Mouse (Mus musculus) 3134 (cell line): Measurements from ENCODE around the gene Ap5z1.

ENCODE experiments used
- DNase-seq: peaks from one replicate; pipeline ENCODE4 v3.0.0-alpha.2; 2011; ENCODE audit warnings: low spot score; ENCODE audit not compliant: insufficient read length; ENCODE audit errors: extremely low read depth

The Ap5z1 gene

DNA sequence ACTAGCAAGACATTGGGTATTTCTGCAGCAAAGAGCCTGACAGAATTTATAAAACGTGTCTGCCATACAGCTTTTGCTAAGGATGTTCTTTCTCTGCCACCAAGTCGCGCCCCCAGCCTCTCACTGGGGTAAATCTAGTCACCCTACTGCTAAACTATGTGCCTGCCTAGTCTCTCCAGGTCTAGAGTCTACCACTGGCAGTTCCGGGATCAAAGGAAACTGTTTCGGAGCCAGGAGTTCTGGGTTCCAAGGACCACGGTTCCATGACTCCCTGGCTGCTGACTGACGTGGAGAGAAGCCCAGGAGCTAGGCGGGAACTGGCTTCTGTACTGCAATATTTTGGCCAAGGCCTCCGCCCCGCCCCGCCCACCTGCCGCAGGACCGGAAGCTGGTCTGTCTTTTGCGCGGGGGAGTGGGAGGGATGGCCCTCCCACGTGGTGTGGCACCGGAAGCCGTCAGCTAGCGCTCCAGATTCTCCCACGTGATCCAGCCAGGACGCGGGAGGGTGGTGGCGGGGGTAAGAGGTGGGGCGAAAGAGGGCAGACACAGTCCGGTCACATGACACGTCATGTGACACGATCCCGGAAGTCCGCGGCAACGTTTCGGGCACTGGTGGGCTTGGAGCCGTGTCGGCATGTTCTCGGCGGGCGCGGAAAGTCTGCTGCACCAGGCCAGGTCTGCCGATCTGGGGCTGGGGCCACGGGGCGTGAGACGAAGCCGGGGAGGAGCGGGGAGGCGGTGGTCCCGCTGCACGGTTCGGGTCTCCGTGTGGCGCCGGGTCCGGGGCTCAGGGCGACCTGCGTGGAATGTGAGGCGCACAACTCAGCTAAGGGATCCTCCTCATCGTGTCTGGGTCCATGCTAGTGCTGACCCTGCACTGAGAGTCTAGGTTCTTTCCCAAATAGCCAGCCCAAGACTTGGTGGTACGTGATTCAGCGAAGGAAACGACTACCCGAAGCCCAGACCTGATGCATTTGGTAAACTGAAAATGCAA lies at the start of gene Ap5z1:
Gene Ap5z1, plus strand, starts transcription at position 484 of the 994 bp plus-strand sequence.
- peak; percentile 98 for DNase-seq

DNA sequence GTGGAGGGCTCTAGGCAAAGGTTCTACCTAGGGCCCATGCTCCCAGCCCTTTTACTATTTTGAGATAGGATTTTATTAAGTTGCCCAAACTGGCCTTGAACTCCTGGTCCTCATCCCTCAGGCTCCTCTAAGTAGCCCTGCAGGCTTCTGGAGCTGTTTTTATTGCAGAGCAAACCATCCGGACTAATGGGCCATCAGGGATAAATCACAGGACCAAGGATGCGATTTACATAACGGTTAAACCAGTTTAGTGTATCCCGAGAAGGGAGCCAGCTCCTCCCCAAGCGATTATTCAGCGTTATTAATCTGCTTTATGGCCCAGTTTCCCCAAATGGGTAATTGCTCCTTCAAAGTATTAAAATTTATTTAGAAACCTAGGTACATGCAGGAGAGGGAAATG lies 48.3 kb upstream of the Ap5z1 start:
- no peak for DNase-seq

DNA sequence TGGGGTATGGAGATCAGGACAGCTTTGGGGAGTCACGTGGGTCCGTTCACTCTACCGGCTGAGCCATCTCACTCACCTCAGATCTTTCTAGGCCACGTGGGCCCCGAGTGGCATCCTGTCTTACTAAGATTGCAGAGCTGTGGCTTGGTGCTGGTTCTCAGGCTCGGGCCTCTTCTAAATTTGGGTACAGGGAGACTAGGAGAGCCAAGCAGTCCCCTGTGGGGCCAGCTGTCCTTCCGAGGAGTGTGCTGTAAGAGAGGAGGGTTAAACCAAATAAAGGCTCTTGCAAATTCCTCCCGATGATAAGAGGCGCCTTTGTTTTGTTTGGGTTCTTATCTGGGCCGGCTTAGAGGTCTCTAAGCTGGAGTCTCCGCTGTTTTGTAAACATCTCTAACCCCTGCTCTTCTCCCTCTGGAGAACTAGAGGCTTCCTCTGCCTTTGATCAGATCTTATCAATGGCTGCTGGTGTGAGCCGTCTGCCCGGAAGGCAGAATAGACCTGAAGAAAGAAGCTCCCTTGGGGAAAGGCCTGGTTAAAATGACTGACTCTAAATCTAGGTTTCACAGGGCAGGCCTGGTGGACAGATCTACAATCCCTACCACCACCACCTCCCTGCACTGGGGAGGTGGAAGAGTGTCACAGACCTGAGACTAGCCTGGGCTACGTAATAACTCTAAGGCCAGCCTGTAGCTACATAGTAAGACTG lies 47.5 kb upstream of the Ap5z1 start:
- no peak for DNase-seq

DNA sequence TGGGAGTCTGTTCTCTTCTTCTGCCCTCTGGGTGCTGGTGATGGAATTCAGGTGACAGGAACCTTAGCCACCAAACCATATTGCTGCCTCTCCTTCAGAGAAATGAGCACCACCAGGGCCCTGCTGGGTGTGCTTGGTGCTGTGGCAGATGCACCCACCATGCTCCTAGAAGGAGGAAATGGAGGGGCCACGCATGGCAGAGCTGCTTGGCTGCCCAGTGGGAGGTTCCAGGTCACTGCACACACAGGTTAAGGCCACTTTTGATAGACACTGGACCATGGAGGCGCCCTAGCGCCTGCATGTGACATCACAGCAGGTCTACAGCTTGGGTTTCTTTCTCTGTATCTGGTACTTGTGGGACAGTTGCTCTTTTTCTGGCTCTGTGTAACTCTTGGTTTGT lies 46.6 kb upstream of the Ap5z1 start:
- no peak for DNase-seq

DNA sequence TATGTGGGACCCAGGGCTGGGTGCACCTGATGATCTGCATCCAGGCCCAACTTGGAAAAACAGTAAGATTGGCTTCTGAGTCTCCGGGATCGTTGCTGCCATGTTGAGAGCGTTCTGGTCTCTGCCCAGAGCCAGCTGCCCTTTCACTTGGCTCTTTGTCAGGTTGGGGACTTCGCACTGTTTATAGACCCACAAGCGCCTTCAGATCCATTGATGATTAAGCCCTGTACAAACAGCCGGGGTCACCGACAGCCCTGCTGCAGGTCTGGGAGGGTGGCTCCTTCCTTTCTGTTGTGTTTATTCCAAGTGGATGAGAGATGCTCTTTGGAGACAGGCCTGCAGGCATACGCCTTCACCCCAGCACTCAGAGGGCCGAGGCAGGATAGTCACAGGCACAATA lies 45.9 kb upstream of the Ap5z1 start:
- no peak for DNase-seq

DNA sequence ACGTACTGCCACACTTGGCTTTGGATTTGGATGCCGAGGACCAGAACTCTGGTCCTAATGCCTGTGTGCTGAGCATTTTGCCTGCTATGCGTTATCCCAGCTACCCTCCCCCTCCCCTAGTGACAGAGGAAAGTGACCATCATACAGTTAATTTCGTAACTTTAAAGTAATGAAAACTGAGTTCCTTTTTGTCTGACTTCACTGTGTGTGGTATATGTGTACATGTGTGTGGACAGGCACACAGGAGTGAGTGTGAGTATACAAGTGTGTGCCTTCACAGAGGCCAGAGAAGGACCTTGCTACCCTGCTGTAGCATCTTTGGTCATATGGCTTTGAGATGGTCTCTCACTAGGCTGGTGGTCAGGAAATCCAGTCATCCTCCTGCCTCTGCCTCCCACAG lies 45.3 kb upstream of the Ap5z1 start:
- no peak for DNase-seq

DNA sequence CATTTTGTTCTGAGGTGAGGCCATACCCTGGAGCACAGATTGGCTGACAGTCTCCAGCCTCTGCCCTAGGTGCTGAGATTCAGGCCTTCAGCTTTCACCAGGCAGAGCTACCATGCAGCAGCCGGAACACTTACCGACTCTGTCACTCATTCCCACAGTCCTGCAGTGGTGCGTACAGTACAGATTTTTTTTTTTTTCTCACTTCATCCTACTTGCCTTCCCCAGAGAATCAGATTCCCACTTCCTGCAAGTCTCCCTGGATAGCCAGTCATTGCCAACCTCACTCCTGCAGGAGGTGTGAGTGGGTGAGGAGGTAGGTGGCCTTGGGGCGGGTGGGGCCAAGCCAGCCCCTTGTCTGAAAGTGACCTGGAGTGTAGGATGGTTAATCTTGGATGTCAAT lies 43.4 kb upstream of the Ap5z1 start:
- DNase-seq, result no peak

DNA sequence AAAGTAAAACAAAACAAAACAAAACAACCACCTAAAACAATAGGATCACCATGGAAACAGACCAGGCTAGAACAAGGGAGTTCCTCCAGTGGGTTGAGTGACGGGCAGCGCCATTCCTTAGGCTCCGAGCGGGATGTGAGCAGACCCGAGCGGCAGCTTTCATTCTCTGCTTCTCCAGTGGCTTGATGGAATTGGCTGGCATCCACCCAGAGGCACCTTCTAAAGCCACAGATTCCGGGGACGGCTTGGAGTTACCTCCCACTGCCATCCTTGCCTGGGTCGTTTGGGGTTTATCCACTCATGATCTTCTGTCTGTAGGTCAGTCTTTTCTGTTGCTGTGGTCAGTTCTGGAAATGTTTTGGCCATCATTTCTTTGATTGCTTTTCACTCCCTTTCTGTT lies 42.8 kb upstream of the Ap5z1 start:
- no peak for DNase-seq

DNA sequence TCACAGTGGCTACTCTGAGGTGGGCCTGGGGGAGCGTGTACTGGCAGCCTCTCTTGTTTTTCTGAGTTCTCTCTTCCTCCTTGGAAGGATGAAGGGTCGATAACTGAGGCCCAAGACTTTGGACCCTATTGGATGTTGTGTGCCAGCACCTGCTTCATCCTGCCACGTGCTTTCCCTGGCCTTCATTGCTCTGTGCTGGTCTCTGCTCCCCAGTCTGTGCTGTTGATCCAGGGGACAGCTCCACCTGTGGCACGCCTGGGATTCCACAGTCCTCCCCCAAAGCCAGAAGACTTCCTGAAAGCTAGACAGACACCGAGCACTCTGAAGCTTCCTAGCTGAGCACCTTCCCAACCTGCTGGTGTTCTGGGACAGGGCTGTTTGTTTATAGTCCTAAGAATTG lies 41.9 kb upstream of the Ap5z1 start:
- no peak for DNase-seq

DNA sequence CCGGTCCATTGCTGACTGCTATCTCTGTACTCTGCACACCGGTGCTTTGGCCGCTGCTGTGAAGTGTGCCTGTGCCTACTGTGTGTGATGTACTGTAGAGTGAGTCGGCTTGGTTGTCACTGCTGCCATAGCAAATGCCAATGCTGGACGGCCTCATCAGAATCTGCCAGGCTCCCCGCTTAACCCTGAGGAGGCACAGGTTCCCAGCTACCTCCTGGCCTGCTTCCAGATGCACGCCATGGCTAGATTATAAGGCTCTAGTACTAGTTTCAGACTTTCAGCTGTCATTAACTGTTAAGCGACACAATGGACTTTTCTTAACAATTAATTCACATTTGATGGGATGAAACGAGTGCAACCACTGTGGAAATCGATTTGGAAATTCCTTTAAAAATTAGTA lies 40.6 kb upstream of the Ap5z1 start:
- DNase-seq, result no peak

DNA sequence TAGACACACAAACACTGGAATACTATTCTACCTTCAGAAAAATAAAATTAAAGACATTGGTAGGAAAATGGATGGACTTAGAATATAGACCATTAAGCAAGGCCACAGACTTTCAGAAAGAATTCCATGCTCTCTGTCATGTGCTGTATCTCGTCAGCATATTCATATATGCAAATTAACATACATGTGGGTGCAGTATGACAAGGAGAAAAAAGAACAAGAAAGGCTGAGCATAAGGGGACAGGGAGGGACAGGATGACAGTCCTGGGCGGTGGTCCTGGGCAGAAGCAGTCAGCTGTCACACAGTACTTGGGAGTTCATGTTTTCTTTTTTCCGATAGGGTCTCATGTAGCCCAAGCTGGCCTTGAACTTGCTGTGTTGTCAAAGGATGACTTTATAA lies 40.0 kb upstream of the Ap5z1 start:
- DNase-seq, result no peak

DNA sequence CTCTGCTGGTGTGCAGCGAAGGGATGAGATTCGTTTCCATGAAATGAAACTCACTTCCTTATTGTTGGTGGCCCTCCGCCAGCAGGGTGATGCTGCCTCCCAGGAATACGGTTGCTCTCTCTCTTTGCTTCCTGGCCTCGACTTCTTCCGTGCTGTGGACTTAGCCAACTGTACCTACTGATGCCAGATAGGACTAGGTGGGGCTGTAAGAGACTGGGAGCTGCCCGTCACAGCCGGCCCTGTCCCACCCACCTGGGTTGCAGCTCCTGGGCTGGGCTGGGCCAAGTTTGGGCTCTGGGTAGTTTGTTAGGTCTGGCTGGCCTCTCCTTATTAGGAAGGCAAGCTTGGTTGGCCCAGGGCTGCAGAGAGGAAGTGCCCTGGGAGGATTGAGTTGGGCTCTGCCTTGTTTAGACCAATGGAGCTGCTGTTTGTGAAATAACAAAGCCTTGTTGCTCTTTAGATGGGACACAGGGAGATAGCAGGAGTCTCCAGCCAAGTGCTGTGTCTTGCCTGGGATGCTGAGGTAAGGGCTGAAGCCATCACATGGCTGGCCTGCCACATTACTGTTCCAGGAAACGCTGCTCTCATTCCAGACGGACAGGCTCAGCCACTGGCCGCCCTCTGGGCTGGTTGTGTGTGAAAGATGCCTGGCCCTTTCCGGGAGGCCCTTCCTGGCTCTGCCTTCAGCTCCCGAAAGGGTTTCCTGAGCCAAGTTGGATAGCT lies 39.0 kb upstream of the Ap5z1 start:
- peak; percentile 83 for DNase-seq

DNA sequence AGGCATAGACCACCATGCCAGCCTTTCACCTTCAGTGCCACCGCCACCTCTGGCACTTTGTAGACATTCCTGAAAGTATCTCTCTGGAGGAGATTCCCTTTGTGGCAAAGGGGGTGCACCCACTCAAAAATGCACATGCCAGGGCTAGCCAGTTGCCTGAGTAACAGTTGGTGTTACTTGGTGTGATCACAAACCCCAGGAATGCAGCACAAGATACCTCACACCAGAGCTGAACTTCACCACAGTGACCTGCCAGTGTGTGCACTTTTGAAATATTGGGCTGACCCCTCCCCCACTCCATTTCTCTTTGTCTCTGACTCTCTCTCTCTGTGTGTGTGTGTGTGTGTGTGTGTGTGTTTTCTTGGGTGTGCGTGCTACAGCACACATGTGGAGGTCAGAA lies 37.3 kb upstream of the Ap5z1 start:
- DNase-seq, result no peak

DNA sequence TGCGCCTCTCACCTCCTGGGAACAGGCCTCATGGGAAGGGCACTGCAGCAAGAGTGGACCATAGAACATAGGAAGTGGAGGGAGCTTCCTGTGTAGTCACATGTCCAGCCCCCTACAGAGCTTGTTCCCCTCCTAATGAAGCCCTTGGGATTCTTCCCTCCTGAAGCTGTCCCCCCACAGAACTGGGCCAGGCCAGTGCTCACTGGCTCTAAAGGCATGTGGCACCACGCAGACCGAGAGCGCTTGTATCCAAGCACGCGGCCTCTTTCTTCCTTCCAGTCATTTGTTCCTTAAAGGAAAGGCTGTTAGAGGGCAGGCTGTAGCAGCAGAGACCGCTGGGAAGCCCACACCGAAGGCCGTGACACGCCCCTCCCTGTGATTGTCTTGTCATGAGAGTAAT lies 35.9 kb upstream of the Ap5z1 start:
- DNase-seq, result no peak

DNA sequence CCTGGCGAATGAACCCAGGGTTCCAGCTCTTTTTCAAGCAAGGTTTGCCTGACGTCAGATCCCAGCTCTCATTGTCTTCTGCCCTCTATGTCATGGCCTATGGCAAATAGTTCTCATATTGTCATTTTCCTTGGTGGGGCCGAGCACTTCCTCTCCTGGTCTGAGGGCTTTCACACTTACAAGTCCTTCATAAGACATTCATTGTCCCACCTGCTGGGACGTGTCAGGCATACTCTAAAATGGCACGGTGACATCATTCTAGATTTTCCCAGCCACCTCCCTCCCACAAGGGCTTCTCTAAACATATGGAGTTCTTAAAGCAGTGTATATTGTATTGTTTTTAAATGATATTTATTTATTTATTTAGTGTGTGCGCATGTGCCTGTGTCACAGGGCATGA lies 35.1 kb upstream of the Ap5z1 start:
- DNase-seq, result no peak

DNA sequence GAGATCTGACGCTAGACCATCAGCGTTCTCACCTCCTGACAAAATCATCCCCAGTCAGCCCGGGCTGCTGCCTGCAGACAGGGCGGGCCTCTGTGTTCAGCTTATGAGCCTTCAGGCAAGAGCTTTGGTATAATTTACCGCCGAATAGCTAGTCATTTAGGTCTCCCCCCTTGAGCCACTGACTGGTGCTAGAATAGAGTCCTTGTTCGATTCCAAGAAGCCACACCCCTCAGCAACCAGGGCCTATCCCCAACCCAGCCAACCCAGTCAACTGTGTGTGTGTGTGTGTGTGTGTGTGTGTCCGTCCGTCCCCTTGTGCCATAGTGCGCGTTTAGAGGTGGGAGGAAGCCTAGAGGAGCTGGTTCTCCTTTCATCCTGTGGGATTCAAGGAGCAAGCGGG lies 32.7 kb upstream of the Ap5z1 start:
- no peak for DNase-seq

DNA sequence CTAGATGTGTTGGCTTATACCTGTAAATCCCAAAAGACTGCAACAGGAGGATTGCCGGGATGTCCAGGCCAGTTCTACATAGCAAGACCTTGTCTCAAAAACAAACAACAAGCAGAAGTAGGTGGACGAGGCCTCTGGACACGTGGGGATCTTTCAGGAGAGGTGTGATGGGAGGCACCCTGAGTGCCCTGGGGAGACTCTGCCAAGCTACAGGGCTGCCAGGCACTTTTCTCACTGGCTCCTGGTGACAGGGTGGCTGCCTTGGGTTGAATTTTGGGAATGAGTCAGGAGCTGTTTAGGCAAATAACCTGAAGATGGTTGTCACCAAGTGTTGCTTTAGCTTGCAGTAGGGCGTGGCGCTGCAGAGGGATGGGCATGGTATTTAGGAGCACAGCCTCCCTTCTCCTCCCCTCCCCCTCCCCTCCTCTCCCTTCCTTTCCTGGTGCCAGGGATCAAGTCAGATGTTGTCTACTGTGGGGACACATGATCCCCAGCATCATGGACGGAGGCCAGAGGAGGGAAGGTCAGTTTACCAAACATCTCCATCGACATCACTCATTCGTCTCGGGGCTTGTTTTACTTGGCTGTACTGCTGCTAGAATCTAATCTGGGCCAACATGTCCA lies 31.8 kb upstream of the Ap5z1 start:
- DNase-seq, result peak; percentile 47

DNA sequence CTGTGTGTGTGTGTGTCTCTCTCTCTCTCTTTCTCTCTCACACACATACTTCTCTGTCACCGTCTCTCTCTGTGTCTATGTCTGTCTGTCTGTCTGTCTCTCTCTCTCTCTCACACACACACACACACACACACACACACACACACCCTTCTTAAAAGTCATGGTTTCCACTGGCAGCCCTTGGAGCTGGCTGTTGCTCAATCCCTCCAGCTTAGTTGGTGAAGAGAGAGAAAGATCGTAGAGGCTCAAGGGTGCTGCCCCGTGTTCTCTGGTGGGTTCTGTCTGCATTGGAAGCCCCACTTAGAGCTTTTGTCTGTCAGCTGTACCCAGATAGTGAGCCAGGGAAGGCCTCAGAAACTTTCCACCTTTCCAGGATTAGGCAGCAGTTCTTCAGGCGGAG lies 31.0 kb upstream of the Ap5z1 start:
- DNase-seq, result no peak

DNA sequence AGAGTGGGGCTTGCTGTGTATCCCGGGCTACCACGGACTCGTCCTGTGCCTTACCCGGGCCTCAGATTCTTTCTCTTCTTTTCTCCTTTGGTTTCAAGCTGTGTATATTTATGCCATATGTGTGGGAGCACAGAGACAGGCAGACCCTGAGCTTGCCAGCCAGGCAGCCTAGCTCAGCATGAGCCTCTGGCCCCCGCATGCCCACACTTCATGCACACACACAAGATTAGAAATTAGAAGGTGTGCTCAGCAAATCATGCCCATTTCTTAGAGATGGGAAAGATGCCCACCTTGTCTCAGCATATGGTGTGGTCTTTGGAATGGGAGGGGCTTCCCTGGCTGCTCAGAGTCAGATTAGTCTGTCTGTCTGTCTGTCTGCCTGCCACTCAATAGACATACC lies 29.7 kb upstream of the Ap5z1 start:
- DNase-seq, result no peak

DNA sequence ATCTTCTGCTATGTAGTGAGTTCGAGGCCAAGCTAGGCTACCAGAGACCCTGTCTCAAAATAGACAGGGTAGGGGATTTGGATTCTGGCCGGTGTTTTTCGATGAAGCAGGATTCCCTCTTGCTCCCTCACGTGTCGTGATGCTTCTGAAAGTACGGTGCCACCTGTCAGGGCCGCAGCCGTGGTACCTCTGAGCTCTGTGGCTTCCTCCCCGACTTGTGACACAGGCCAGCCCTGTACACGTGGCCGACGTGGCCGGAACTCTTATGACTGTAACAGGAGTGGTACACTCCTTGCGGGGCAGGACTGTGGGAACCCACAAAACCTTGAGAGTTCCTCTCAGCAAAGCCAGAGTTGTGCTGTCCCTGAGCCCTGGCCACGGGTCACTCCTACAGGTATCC lies 28.0 kb upstream of the Ap5z1 start:
- no peak for DNase-seq

DNA sequence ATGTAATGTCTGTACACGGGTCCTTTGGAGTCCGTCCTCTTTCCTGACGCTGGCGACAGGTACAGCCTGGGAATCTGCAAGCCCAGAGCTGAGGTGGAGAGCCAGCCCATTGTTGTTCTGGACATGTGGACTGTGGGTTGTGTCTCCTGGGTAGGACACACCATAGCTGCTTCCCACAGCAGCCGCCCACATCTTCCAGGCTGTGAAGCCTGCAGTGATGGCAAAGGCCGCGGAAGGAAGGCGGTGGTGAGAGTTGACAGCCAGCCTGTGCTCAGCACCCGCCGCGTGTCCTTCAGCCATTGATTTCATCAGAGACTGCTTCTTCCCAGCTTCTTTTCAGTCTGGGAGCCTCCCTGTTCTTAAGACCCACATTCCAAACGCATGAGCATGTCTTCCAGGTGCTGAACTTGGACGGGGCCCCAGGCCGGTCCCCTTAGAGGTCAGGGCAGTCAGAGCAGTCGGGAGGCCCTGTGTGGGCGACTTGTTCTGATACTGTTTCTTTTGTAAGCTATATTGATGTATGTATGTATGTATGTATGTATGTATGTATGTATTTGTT lies 25.3 kb upstream of the Ap5z1 start:
- DNase-seq, result peak; percentile 54
